Mouse (Mus musculus) liver, adult 2 months (tissue): ENCODE data around the gene Sgtb.

ENCODE experiments used
- CTCF ChIP-seq: fragments of 200-500 bp; IDR thresholded peaks from 2 replicates; pipeline ENCODE4 v1.5.1; 2011; ENCODE audit warnings: low read depth, low read length, control low read depth
- POLR2A ChIP-seq: fragments of 200-500 bp; IDR thresholded peaks from 2 replicates; pipeline ENCODE4 v1.6.1; 2011; ENCODE audit warnings: low read length, control low read depth; ENCODE audit not compliant: insufficient read depth; ENCODE audit errors: extremely low read depth

DNA sequence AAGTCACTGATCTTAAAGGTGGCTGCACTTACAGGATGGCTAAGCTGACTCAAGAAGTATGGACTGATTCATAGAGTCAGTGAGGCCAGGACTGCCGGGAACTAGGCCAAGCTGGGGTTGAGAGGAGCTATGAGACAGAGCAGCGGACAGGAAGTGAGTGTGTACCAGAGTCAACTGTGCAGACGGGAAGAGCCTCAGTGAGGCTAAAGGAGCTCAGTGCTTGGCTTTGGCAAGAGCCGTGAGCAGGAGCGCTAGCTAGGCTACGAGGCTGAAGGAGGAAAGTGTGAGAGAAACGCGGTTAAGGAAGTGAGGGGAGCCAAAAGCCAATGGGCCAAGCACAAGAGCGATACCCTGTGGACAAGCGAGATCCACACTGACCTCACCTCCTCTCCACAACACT is 34.8 kb upstream of the Sgtb start:
- TF ChIP-seq POLR2A = no peak
- TF ChIP-seq CTCF = no peak
